Mouse (Mus musculus): ENCODE data around the gene Rab11a. TPM values are rescaled to one million over a fixed set of nuclear protein-coding genes. Genes with fewer than 3 reads are reported as not detected.

Rab11a gene
- 87.8 TPM for total RNA-seq (2023)

DNA sequence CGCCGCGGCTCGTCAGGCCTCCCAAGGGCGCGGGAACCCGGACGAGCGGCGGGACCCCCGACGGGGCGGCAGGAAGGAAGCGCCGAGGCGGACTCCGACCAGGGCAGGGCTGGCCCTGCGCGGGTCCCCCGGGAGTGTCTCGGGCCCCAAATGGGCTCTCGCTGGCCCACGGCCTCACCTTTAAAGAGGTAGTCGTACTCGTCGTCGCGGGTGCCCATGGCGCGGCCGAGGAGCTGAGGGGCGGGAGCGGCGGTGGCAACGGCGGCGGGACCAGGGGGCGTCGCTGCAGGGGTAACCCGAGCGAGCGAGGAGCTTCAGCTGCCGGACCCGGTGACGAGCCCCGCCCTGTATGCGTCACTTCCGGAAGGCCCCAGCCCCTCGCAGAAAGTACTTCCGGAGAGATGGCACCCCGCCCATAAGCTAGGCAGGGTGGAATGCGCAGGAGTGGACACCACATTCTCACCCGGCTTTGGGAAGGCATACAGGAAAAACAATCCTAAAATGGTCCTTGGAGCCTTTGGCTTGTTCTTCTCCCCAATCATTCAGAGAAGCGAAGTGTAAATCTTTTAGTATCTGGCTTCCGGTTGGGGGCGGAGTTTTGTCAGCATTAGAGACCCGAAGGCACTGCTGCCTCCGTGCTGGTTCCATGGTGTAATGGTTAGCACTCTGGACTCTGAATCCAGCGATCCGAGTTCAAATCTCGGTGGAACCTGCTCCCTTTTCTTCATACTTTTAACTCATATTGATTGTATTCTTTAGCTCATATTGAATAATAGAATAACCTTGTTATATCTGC, at the start of gene Rab11a:
Rab11a (minus strand) TSS at position 353 of the 796 bp plus-strand sequence.

Other genes starting within 250 kb of the Rab11a start
- gene Dennd4a, start 73.6 kb upstream of the Rab11a start, total RNA-seq (2023), result 92.1 TPM
- gene Slc24a1, start 213.8 kb upstream of the Rab11a start, total RNA-seq (2023), result not detected
- gene Ints14, start 223.1 kb upstream of the Rab11a start, total RNA-seq (2023), result 36.7 TPM